Mouse (Mus musculus): ENCODE data around the gene Vps45.

The Vps45 gene

DNA sequence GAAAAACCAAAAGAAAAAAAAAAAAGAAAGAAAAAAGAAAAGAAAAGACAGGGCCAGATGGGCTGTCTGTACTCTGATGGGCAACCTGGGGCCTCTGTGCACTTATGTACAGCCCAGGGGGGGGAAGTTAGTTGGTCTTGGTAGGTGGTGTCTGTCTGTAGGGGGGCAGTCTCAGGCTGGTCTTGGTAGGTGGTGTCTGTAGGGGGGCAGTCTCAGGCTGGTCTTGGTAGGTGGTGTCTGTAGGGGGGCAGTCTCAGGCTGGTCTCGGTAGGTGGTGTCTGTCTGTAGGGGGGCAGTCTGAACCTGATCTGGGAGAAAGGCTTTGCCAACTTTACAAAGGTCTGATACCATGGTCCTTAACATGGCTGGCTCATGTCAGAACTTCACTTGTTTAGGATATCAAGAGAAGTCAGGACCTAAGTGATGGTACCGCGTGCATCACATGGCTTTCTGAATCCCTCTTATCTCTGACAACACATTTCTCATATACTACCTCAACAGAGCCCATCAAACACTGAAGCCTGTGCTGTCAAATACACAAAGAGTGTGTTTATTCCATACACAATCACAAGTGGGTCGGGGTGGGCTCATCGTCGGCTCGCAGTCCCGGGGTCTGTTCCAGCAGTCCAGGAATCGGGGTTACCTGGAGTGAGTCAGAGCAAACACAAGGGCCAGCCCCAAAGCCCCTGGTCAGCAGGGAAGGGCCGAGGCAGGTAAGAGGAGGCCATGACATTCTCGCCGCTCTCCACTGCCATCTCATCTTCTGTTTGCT, 58.8 kb downstream of the Vps45 start:
- TF ChIP-seq GATA4 (IDR thresholded peaks at IDR 0.05; ENCODE audit: insufficient replicate concordance, low read length), result no peak

DNA sequence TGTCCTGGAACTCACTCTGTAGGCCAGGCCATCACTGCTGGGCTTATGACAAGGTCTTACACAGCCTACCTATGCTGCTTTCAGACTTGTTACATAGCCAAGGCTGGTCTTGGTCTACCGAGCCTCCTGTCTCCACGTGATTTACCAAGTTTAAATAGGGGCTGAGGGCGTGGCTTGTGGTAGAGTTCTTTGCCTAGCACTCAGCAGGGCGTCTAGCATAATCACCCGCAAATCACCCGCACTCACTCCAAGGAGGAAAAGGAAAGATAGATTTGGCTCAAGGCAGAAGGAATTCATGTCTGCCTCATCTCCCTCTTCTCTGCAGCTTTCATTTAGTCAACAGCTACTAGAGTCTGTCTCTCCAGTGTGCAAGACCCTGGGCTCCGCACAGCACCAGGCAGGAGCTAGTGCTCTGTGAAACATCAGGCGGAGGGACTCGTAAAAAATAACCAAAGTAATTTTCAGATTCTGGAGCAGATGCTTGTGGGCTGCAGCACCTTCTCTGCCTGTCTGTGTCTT, 61.0 kb downstream of the Vps45 start:
- TF ChIP-seq GATA4 (IDR thresholded peaks at IDR 0.05; ENCODE audit: insufficient replicate concordance, low read length), result no peak

DNA sequence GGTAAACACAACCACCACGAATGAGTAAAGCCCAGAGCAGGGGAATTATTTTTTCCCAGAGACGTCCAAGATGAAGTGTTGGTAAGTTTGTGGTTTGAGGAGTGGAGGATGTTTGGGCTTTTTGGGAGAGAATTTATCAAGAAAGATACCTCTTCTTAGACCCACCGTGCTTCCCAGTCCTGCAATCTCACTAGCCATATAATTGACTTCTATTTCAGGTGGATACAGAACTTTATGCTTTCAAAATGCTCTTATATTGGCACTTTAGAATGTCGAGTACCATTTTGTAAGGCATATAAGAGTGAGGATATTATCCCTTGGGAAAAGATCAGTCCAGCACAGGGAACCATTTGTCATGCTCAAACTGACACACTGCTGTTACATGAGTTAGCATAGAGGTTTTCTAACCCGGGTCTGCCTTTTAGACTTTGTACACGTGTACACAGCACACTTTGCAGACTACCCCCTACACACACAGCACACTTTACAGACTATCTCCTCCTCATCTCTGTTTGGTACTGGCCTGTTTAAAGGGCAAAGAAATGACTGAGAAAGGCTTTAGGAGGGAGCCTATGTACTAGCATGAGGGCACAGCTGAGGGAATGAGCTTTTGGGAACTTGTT, 61.7 kb downstream of the Vps45 start:
- no peak for TF ChIP-seq GATA4 (IDR thresholded peaks at IDR 0.05; ENCODE audit: insufficient replicate concordance, low read length)

DNA sequence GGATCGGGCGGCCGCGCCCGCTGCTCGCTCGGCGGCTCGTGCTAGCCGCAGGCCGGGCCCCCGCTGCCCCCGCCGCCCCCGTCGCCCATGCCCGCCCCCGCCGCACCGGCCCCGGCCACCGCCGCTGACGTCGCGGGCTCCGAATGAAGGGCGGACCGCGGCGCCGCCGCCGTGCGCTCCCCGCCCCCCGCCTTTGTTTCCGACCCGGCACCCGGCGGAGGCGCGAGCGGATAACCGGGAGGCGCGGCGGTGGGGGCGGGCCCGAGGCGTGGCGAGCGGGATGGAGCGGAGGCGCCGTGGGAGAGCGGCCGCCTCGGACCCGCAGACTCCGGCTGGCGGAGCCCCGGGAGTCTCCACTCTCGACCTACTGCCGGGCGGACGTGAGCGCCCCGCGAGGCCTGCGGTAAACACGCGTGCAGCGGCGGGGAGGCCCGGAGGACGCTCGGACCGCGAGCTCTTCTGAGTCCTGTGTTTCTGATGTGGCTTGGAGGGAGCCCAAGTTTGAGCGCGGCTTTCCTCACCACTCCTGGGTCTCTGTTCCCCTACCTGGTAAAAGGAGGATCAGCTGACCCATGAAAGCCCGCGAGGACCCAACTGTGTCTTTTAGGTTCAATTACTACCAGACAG, 62.4 kb downstream of the Vps45 start, which contains the start of gene Plekho1:
Plekho1 (minus strand) TSS at position 200 of the 627 bp plus-strand sequence.
- TF ChIP-seq GATA4 (IDR thresholded peaks at IDR 0.05; ENCODE audit: insufficient replicate concordance, low read length), result no peak

DNA sequence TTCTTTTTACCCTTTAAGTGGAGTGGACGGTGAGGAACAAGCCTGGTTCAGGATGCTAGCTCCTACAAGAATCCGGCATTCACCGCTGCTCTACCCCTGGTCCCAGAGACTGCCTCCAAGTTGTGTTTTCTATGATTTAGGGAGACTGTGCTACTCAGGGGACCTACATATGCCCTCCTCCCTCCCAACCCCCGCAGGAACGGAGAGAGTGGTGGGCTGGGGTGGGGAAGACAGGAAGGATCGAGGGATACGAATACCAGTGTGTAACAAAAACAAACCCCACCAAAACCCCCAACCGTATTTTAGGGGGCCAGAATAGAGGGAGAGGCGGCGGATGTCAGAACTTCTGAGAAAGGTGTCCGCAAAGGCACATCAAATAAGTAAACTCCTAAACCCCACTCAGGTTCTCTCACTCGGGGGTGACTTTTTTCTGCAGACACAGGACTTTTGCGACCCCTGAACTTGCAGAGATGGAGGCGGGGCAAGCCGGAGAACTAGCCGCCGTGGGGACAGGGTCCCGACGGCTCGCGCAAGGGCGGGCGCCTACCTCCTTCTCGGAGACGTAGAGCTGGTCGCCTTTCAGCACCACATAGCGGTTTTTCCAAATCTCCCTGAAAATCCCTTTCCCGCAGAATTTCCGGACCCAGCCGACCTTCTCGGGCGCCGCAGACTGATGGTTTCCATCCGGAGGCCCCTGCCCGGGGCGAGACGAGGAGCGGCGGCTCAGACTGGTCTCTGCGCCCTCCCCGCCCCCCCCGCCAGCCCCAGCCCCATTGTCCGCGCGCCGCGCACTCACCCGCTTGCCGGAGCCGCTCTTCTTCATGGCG, 63.1 kb downstream of the Vps45 start:
- no peak for TF ChIP-seq GATA4 (IDR thresholded peaks at IDR 0.05; ENCODE audit: insufficient replicate concordance, low read length)

DNA sequence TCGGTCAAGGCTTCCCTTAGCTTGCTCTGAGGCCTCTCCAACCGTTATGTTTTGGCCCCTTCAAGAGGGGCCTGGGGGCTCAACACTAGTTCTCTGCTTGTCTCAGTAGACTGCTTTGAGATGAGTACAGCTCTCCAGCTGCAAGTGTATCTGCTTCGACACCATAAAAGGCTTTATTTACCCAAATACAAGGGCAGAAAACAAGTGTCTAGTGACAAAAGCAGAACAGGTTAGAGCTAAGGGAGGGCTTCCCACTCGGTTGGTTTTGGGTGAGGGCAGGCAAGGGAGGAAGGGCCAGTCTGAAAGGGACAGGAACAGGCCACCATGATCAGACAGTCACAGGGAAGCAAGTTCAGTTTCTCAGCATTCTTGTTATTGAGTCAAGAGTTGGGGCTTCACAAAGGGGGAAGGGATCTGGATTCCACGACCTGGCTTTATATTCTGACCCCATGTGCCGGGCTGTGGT, 63.9 kb downstream of the Vps45 start:
- no peak for TF ChIP-seq GATA4 (IDR thresholded peaks at IDR 0.05; ENCODE audit: insufficient replicate concordance, low read length)

DNA sequence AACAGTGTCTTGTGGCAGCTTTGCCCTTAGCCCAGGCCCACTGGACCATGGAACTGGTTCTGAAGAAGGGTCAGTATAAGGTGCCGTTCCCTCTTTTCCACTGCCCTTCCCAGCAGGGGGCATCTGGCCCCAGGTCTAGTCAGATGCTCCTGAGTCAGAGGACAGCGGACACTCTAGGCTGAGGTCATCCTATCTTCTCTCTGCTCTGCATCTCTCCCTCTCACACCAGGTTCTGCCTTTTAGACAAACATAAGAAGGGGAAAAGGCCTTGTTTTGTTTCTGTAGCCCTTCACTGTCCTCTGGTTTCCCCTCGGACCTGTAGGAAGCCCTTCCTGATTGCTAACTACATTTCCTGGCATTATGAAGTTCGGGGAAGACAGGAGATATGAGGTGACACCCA, 64.4 kb downstream of the Vps45 start:
- TF ChIP-seq GATA4 (IDR thresholded peaks at IDR 0.05; ENCODE audit: insufficient replicate concordance, low read length), result peak; percentile 64; the same call in 1 of the 2 replicates

DNA sequence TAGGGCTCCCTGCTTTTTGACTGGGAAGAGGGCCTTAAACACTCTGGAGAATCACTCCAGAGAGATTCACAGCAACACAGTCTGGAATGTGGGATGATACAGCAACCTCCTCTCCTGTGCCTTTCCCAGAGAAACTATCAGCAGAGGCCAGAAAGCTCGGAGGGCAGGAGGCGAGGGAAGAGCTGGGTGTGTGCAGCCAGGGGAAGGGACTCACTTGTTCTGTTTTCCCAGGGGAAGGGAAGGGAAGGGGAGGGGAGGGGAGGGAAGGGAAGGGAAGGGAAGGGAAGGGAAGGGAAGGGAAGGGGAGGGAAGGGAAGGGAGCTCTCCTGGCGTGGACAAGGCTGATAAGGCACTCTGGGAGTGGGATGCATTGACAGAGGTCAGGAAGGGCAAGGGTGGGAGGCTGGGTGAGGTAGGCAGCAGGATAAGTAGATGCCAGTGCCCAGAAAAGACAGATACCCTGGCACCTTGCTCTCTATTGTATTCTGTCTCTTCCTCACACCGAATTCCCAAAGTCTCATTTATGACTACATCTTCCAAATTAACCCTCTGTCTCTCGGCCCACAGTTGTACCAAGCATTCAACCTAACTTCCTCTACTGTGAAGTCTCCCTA, 65.2 kb downstream of the Vps45 start:
- peak; percentile 52; the same call in 1 of the 2 replicates for TF ChIP-seq GATA4 (IDR thresholded peaks at IDR 0.05; ENCODE audit: insufficient replicate concordance, low read length)

DNA sequence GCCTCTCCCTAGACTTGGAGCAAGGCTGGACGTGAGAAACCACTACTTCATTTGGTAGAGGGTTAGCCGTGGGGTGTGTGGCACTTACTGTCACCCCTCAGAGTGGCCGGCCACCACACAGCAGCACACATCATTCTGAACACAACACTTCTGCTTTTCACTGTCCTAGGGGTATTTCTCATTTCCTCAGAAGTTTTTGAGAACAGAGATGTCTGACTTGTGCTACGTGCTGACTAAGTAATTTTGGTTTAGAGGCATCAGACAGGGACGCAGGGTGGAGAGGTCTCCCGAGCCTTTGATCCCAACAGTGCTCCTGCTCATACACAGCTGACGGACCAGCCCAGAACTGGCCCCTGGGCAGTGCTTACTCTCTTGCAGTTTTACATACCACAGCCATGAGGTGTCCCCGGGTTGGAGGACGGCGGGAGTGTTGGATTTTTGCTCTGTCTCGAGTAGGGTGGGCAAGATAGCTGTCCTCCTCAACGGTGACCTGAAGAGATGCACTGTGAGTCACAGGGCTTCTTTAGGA, 67.8 kb downstream of the Vps45 start:
- no peak for TF ChIP-seq GATA4 (IDR thresholded peaks at IDR 0.05; ENCODE audit: insufficient replicate concordance, low read length)

DNA sequence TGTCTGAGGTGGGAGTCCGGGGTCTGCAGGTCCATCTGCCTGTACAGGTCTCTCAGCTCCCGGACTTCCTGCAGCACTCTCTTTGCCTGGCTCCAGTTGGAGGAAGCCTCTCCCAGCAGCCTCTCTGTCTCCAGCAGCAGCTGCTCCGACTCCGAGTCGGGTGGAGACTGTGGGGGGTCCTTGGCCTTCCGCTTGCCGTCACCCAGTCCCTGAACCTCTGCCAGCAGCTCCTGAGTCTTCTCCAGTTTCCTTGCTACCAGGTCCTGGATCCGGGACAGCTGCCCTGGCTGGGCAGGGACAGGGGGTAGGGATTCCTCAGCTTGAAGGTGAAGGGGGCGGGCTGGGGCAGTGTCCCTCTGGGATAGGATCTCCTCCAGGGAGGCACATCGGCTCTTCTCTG, 69.3 kb downstream of the Vps45 start:
- no peak for TF ChIP-seq GATA4 (IDR thresholded peaks at IDR 0.05; ENCODE audit: insufficient replicate concordance, low read length)

DNA sequence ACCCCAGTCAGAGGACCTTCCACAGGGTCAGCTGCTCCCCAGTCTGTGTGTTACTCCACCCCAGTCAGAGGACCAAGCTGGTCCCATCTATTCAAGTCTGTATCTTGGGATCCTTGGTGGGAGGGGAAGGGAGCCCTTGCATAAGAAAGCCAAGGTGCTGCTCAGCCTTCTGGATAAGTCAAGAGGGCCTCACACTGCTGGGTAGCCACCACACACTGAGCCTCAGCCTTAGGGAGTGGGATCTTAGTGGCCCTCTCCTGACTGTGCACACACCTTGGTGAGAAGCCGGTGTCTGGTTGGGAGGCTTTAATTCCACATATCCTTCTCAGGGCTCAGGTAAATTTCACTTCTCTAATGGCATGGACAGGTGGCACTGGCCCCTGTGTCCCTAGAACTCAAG, 70.1 kb downstream of the Vps45 start:
- no peak for TF ChIP-seq GATA4 (IDR thresholded peaks at IDR 0.05; ENCODE audit: insufficient replicate concordance, low read length)

DNA sequence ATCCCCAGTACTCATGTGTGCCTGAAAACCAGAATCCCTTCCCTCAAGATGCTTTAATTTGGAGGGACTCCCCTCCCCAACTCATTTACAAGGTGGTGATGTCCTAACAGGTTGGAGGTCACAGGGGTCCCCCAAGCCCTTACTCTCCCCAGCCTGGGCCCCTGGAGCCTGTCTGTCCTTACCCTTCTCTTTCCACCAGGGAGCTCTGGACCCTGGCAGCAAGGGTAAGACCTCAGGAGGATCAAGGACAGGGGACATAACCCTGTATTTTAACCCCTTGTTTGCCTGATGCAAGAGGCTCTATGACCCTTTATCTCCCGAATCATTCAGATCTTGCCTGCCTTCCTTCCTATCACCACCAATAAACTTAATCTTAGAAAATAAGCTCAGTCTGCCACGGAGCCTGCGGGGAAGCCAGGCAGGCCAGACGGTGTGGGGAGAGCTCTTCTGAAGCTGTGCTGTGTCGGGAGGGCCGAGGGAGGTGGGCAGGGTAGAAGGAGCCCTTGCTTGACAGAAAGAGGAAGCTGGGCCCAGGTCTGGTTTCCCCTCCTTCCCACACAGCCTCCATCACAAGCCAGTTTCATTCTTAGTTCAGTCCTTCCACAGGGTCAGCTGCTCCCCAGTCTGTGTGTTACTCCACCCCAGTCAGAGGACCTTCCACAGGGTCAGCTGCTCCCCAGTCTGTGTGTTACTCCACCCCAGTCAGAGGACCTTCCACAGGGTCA, 70.7 kb downstream of the Vps45 start:
- no peak for TF ChIP-seq GATA4 (IDR thresholded peaks at IDR 0.05; ENCODE audit: insufficient replicate concordance, low read length)

DNA sequence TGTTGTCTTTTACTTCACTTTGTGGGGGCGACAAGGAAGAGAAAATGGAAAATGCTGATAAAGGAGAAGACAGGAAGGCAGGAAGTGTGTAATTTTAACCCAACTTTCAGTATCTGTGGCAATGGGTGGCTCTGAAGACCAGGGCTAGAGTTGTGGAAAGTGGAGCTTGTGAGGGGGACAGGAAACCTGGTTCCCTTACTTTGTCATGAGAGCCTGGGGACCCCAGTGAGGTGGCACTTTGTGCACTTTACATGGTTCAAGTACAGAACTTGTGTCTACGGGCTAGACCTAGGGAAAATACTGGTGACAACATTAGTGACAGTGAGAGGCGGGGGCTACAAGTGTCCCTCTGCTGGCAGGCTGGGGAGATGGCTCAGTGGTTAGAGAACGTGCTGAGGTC, 71.3 kb downstream of the Vps45 start:
- no peak for TF ChIP-seq GATA4 (IDR thresholded peaks at IDR 0.05; ENCODE audit: insufficient replicate concordance, low read length)
